Mouse (Mus musculus): ENCODE data around the gene Rapgef1.
"Not testable (repeated sequence)": the region's sequence is repeated elsewhere in the genome, so short reads cannot be mapped to it uniquely, and the experiment has no call there.

Gene Rapgef1

GRCm38 (mm10) chr2:29622126-29623005 lies 2.8 kb downstream of the Rapgef1 start:
- intact Hi-C loops (cut with DNase I) = no loop called here

GRCm38 (mm10) chr2:29623247-29624090 lies 3.9 kb downstream of the Rapgef1 start:
- intact Hi-C loops (cut with DNase I) = no loop called here

- intact Hi-C loops (cut with DNase I) = no loop called here
These were observed 4.6 kb downstream of the Rapgef1 start for GRCm38 (mm10) chr2:29624091-29624608.

GRCm38 (mm10) chr2:29624739-29625138 lies 5.2 kb downstream of the Rapgef1 start:
- intact Hi-C loops (cut with DNase I) = no loop called here

- intact Hi-C loops (cut with DNase I) = no loop called here
These were observed 6.2 kb downstream of the Rapgef1 start for GRCm38 (mm10) chr2:29625573-29626200.

- intact Hi-C loops (cut with DNase I) = no loop called here
These were observed 7.8 kb downstream of the Rapgef1 start for GRCm38 (mm10) chr2:29627337-29627736.

GRCm38 (mm10) chr2:29628186-29628585 lies 8.7 kb downstream of the Rapgef1 start:
- intact Hi-C loops (cut with DNase I) = no loop called here

- intact Hi-C loops (cut with DNase I) = no loop called here
These were observed 9.3 kb downstream of the Rapgef1 start for GRCm38 (mm10) chr2:29628763-29629181.

GRCm38 (mm10) chr2:29629311-29629710 lies 9.8 kb downstream of the Rapgef1 start:
- intact Hi-C loops (cut with DNase I) = no loop called here

GRCm38 (mm10) chr2:29630141-29630771 lies 10.7 kb downstream of the Rapgef1 start:
- intact Hi-C loops (cut with DNase I) = no loop called here

- intact Hi-C loops (cut with DNase I) = no loop called here
These were observed 11.5 kb downstream of the Rapgef1 start for GRCm38 (mm10) chr2:29631020-29631419.

GRCm38 (mm10) chr2:29631564-29632167 lies 12.1 kb downstream of the Rapgef1 start:
- intact Hi-C loops (cut with DNase I) = not testable (repeated sequence)

- intact Hi-C loops (cut with DNase I) = no loop called here
These were observed 12.7 kb downstream of the Rapgef1 start for GRCm38 (mm10) chr2:29632168-29632662.

GRCm38 (mm10) chr2:29633101-29633554 lies 13.6 kb downstream of the Rapgef1 start:
- intact Hi-C loops (cut with DNase I) = no loop called here

GRCm38 (mm10) chr2:29633782-29634181 lies 14.3 kb downstream of the Rapgef1 start:
- intact Hi-C loops (cut with DNase I) = no loop called here

- intact Hi-C loops (cut with DNase I) = no loop called here
These were observed 15.0 kb downstream of the Rapgef1 start for GRCm38 (mm10) chr2:29634541-29634940.

- intact Hi-C loops (cut with DNase I) = no loop called here
These were observed 16.5 kb downstream of the Rapgef1 start for GRCm38 (mm10) chr2:29635966-29636507.

GRCm38 (mm10) chr2:29637528-29637927 lies 18.0 kb downstream of the Rapgef1 start:
- intact Hi-C loops (cut with DNase I) = no loop called here

- intact Hi-C loops (cut with DNase I) = no loop called here
These were observed 19.9 kb downstream of the Rapgef1 start for GRCm38 (mm10) chr2:29639377-29639776.

Data from adrenal gland (tissue).